Mouse (Mus musculus): Measurements from ENCODE around the gene Ikzf1. TPM values are rescaled to one million over a fixed set of nuclear protein-coding genes. Genes with fewer than 3 reads are reported as not detected.
A peak's percentile ranks its signal among the peaks of the same experiment; 100 is the strongest.

Ikzf1 gene
- total and polyA plus RNA-seq, 2 experiments from 2014 or later = 0.19 to 1.0 TPM

DNA sequence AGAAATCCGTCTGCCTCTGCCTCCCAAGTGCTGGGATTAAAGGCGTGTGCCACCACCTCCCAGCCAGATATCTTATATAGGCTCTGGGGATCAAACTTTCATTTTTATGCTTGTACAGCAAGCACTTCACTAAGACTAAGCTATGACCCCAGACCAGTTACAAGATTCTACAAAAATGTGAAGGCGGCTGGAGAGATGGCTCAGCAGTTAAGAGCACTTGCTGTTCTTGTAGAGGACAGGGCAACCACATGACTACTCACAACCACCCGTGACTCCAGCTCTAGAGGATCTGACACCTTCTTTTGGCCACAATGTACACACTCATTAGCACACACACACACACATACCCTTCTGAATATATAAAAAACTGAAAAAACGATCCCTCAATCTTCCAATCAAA is 119.6 kb downstream of the Ikzf1 start:
- Histone ChIP-seq H3K27ac (ENCODE audit: low read depth) (no peak overlapping the region), H3K4me2 (ENCODE audit: low read depth, low read length) (no peak overlapping the region), H3K9me3 (replicated peaks; ENCODE audit: control insufficient read depth, low read length) (no peaks in the 10 kb centered on the region), H3K9ac (replicated peaks; ENCODE audit: low read depth, low read length) (no peak overlapping the region), H3K27me3 (ENCODE audit: control insufficient read depth, insufficient read depth, low read length) (no peaks in the 10 kb centered on the region), H3K4me1 (ENCODE audit: control insufficient read depth, insufficient read depth) (peaks cover 6% of the 10 kb centered on the region; the same call in 1 of the 2 replicates), H3K36me3 (replicated peaks; ENCODE audit: control insufficient read depth, insufficient read depth, low read length) (peaks cover 45% of the 10 kb centered on the region), H3K4me3 (ENCODE audit: low read depth, low read length) (no peak overlapping the region)
- no peak for DNase-seq (ENCODE audit: low spot score)
- TF ChIP-seq EP300 (IDR thresholded peaks at IDR 0.05; ENCODE audit: low read depth) (no peak), CTCF (IDR thresholded peaks at IDR 0.05; ENCODE audit: low read depth) (no peak)
- ATAC-seq (ENCODE audit: insufficient read depth, low read depth) = no peak
- WGBS = 69% methylated on average over 5 of the region's 5 CpGs

DNA sequence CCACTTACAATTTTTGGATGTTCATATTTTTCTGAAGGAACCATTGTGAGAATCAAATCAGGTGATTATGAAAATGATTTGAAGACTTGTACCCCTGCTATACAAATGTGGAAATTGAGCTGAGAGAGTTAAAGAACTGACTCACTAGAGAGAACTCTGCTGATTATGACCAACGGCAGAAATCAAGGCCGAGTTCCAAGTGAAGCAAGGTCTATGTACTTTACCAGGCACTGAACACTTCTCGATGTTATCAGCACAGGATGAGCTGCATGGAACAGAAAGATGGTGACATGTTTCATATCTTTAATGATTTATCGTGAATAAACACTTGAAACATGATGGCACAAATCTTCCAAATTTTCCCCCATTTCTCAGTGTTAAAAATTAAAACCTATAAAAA is 121.1 kb downstream of the Ikzf1 start:
- ATAC-seq (ENCODE audit: insufficient read depth, low read depth) = no peak
- TF ChIP-seq CTCF (IDR thresholded peaks at IDR 0.05; ENCODE audit: low read depth) (no peak), EP300 (IDR thresholded peaks at IDR 0.05; ENCODE audit: low read depth) (no peak)

GRCm38 (mm10) chr11:11808035-11808819 is 123.4 kb downstream of the Ikzf1 start:
- Histone ChIP-seq H3K4me3 (ENCODE audit: low read depth, low read length) (peak overlapping the region; percentile 65), H3K27me3 (ENCODE audit: control insufficient read depth, insufficient read depth, low read length) (no peaks in the 10 kb centered on the region), H3K9me3 (replicated peaks; ENCODE audit: control insufficient read depth, low read length) (no peaks in the 10 kb centered on the region), H3K9ac (replicated peaks; ENCODE audit: low read depth, low read length) (peak overlapping the region; percentile 63), H3K4me2 (ENCODE audit: low read depth, low read length) (peak overlapping the region; percentile 77), H3K36me3 (replicated peaks; ENCODE audit: control insufficient read depth, insufficient read depth, low read length) (peaks cover 22% of the 10 kb centered on the region), H3K27ac (ENCODE audit: low read depth) (peak overlapping the region; percentile 96), H3K4me1 (ENCODE audit: control insufficient read depth, insufficient read depth) (peaks cover 12% of the 10 kb centered on the region; the same call in 1 of the 2 replicates)
- TF ChIP-seq CTCF (IDR thresholded peaks at IDR 0.05; ENCODE audit: low read depth) (no peak), EP300 (IDR thresholded peaks at IDR 0.05; ENCODE audit: low read depth) (no peak)
- ATAC-seq (ENCODE audit: insufficient read depth, low read depth) (peak; percentile 45), DNase-seq (ENCODE audit: low spot score) (no peak)
- whole genome bisulfite sequencing = 3% methylated on average over 25 of the region's 25 CpGs

More for the DNA sequence above, 121.1 kb downstream of the Ikzf1 start:
- Histone ChIP-seq H3K4me1 (ENCODE audit: control insufficient read depth, insufficient read depth) (peaks cover 12% of the 10 kb centered on the region; the same call in 1 of the 2 replicates), H3K9ac (replicated peaks; ENCODE audit: low read depth, low read length) (no peak overlapping the region), H3K9me3 (replicated peaks; ENCODE audit: control insufficient read depth, low read length) (no peaks in the 10 kb centered on the region), H3K27me3 (ENCODE audit: control insufficient read depth, insufficient read depth, low read length) (no peaks in the 10 kb centered on the region), H3K4me2 (ENCODE audit: low read depth, low read length) (no peak overlapping the region), H3K36me3 (replicated peaks; ENCODE audit: control insufficient read depth, insufficient read depth, low read length) (peaks cover 43% of the 10 kb centered on the region), H3K27ac (ENCODE audit: low read depth) (no peak overlapping the region), H3K4me3 (ENCODE audit: low read depth, low read length) (no peak overlapping the region)
- DNase-seq (ENCODE audit: low spot score) = no peak
- 53% methylated on average over 4 of the region's 4 CpGs for WGBS

- peak within 1 kb of the TSS; percentile 96 for H3K27ac ChIP-seq (ENCODE audit: low read depth)
- H3K9ac ChIP-seq (replicated peaks; ENCODE audit: low read depth, low read length) = peak within 1 kb of the TSS; percentile 66
- TF ChIP-seq CTCF (IDR thresholded peaks at IDR 0.05; ENCODE audit: low read depth) = 0 out of 2 replicates have a peak, but pooled peaks have one; percentile 21
- TF ChIP-seq EP300 (IDR thresholded peaks at IDR 0.05; ENCODE audit: low read depth) = peak; percentile 38; the same call in 1 of the 2 replicates
- peak within 1 kb of the TSS; percentile 77 for H3K4me2 ChIP-seq (ENCODE audit: low read depth, low read length)
- H3K27me3 ChIP-seq (ENCODE audit: control insufficient read depth, insufficient read depth, low read length) = no peaks in the 10 kb centered on the region
- peak within 1 kb of the TSS; percentile 65 for H3K4me3 ChIP-seq (ENCODE audit: low read depth, low read length)
- ATAC-seq (ENCODE audit: insufficient read depth, low read depth) (peak; percentile 97), DNase-seq (ENCODE audit: low spot score) (peak; percentile 97)
- H3K36me3 ChIP-seq (replicated peaks; ENCODE audit: control insufficient read depth, insufficient read depth, low read length) = peaks cover 16% of the 10 kb centered on the region
- under 1% methylated on average over 53 of the region's 53 CpGs for WGBS
- H3K4me1 ChIP-seq (ENCODE audit: control insufficient read depth, insufficient read depth) = peaks cover 12% of the 10 kb centered on the region; the same call in 1 of the 2 replicates
- no peaks in the 10 kb centered on the region for H3K9me3 ChIP-seq (replicated peaks; ENCODE audit: control insufficient read depth, low read length)
Observed at GRCm38 (mm10) chr11:11808820-11809403, 124.1 kb downstream of the Ikzf1 start, which contains the start of gene Fignl1. Gene Fignl1 (minus strand): TSS chr11:11808962.

DNA sequence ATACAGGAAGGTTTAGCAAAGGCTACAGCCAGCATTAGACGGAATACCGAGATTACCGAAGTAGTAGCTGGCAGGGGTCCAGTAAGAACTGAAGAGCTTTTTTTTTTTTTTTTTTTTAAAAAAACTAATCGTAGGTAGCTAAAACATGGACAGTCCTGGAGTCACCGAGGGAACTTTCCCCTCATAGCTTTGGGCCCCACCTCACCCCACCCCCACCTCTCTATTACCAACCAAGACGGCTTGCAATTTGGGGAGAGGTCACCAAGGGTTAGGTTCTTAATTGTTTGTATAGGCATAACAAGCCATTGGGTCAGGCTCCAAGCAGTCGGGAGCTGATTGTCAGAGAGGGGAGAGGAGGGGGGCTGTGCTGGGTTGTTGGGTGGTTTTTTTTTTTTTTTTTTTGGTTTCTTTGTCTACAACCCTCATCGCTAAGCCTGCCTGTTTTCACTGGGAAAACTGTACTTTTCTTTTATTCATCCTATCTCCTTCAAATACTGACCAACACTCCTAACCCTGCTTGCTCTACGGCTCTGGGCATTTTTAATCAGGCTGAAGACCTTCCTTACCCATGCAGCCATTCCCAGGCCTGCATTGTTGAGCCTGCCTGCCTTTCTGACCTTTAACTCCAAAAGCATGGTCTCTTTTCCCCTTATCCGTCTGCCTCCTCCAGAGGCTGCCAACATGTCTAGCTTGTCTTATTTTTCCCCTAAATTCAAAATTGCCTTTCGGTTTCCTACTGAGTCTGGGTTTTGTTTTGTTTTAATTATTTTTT is 124.8 kb downstream of the Ikzf1 start:
- Histone ChIP-seq H3K27ac (ENCODE audit: low read depth) (peak overlapping the region; percentile 96), H3K27me3 (ENCODE audit: control insufficient read depth, insufficient read depth, low read length) (no peaks in the 10 kb centered on the region), H3K36me3 (replicated peaks; ENCODE audit: control insufficient read depth, insufficient read depth, low read length) (peaks cover 9% of the 10 kb centered on the region), H3K4me1 (ENCODE audit: control insufficient read depth, insufficient read depth) (peaks cover 12% of the 10 kb centered on the region; the same call in 1 of the 2 replicates), H3K9ac (replicated peaks; ENCODE audit: low read depth, low read length) (peak overlapping the region; percentile 66; the same call in 1 of the 2 replicates), H3K4me2 (ENCODE audit: low read depth, low read length) (peak overlapping the region; percentile 77), H3K9me3 (replicated peaks; ENCODE audit: control insufficient read depth, low read length) (no peaks in the 10 kb centered on the region), H3K4me3 (ENCODE audit: low read depth, low read length) (peak overlapping the region; percentile 65)
- TF ChIP-seq EP300 (IDR thresholded peaks at IDR 0.05; ENCODE audit: low read depth) (peak; percentile 29; the same call in 1 of the 2 replicates), CTCF (IDR thresholded peaks at IDR 0.05; ENCODE audit: low read depth) (no peak)
- ATAC-seq (ENCODE audit: insufficient read depth, low read depth) (peak; percentile 0; the same call in 1 of the 2 replicates), DNase-seq (ENCODE audit: low spot score) (no peak)
- WGBS = 14% methylated on average over 11 of the region's 11 CpGs

Data from heart, postnatal 0 days (tissue).